Mouse (Mus musculus): Measurements from ENCODE around the gene Ambra1. TPM values are rescaled to one million over a fixed set of nuclear protein-coding genes. Genes with fewer than 3 reads are reported as not detected.

The Ambra1 gene
- polyA plus RNA-seq, 1 experiment from 2014 or later, result 15.0 TPM

DNA sequence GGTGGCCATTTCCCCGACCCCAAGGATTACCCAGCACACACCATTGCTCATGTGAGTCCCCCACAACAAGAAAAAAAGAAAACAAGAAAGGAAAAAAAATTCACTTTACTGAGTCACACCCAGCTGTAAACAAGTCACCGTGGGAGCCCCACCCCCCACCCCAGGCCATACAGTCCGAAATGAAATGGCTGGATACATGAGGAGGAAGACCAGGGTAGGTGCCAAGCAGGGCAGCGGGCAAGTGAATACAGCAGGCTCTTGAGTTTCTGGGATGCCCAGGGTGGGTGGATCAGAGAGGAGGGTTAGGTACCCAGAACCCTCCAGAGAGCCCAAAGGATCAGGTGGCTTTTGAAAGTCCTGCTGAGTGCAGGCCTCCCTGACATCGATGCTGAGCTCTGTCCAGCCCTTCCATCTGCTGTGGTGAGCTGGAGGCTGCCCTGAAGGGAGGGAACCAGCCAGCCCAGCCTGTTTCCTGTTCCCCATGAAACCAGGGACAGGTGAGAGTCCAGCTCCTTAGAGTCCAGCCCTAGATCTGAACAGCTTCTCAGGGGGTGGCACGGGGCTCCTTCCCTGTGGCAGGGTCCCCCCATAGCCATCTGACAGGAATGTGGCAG, 202.9 kb downstream of the Ambra1 start:
- Histone ChIP-seq H3K4me1 (ENCODE audit: control insufficient read depth, insufficient read depth, low read length) (peaks cover 32% of the 10 kb centered on the region), H3K4me2 (ENCODE audit: low read depth, low read length) (peak overlapping the region; percentile 78), H3K4me3 (replicated peaks; ENCODE audit: low read length) (no peak overlapping the region), H3K27ac (ENCODE audit: low read length) (peak overlapping the region; percentile 63; the same call in 1 of the 2 replicates), H3K27me3 (ENCODE audit: control insufficient read depth, insufficient read depth, low read length) (no peaks in the 10 kb centered on the region), H3K36me3 (ENCODE audit: control insufficient read depth, insufficient read depth, low read length) (peaks cover 15% of the 10 kb centered on the region; the same call in 1 of the 2 replicates), H3K9me3 (replicated peaks; ENCODE audit: control insufficient read depth, low read length) (no peaks in the 10 kb centered on the region), H3K9ac (ENCODE audit: low read length) (0 out of 2 replicates have a peak overlapping the region, but pooled peaks have one; percentile 85)
- 22% methylated on average over 6 of the region's 6 CpGs for WGBS
- ATAC-seq (ENCODE audit: insufficient read depth, low FRiP score), result no peak

GRCm38 (mm10) chr2:91933471-91933870, 203.5 kb downstream of the Ambra1 start:
- ATAC-seq (ENCODE audit: insufficient read depth, low FRiP score), result no peak
- Histone ChIP-seq H3K4me1 (ENCODE audit: control insufficient read depth, insufficient read depth, low read length) (peaks cover 28% of the 10 kb centered on the region), H3K9ac (ENCODE audit: low read length) (no peak overlapping the region), H3K9me3 (replicated peaks; ENCODE audit: control insufficient read depth, low read length) (no peaks in the 10 kb centered on the region), H3K27me3 (ENCODE audit: control insufficient read depth, insufficient read depth, low read length) (no peaks in the 10 kb centered on the region), H3K4me2 (ENCODE audit: low read depth, low read length) (no peak overlapping the region), H3K4me3 (replicated peaks; ENCODE audit: low read length) (no peak overlapping the region), H3K27ac (ENCODE audit: low read length) (peak overlapping the region; percentile 29; the same call in 1 of the 2 replicates), H3K36me3 (ENCODE audit: control insufficient read depth, insufficient read depth, low read length) (peaks cover 15% of the 10 kb centered on the region; the same call in 1 of the 2 replicates)
- WGBS, result 48% methylated on average over 9 of the region's 9 CpGs

DNA sequence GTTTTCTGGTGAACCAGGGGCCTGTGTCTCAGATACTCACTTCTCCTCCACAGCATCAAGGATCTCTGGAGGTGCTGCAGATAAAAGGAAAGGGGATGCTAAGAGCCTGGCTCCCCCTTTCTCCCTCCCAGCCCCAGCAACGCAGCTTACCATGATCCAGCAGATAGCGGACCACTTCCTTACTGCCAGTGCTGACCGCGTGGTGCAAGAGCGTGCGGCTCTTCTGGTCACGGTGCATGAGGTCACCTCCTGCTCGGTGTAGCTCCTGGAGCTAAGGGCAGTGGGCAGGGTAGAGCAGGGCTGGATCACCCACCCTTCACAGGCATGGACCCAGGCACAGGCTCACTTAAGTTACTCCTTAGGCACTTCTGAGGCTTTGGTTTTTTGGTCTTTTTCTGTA, 204.1 kb downstream of the Ambra1 start:
- H3K9me3 ChIP-seq (replicated peaks; ENCODE audit: control insufficient read depth, low read length), result no peaks in the 10 kb centered on the region
- H3K36me3 ChIP-seq (ENCODE audit: control insufficient read depth, insufficient read depth, low read length), result peaks cover 15% of the 10 kb centered on the region; the same call in 1 of the 2 replicates
- ATAC-seq (ENCODE audit: insufficient read depth, low FRiP score), result no peak
- H3K4me3 ChIP-seq (replicated peaks; ENCODE audit: low read length), result no peak overlapping the region
- peaks cover 28% of the 10 kb centered on the region for H3K4me1 ChIP-seq (ENCODE audit: control insufficient read depth, insufficient read depth, low read length)
- no peak overlapping the region for H3K27ac ChIP-seq (ENCODE audit: low read length)
- H3K27me3 ChIP-seq (ENCODE audit: control insufficient read depth, insufficient read depth, low read length), result no peaks in the 10 kb centered on the region
- H3K4me2 ChIP-seq (ENCODE audit: low read depth, low read length), result no peak overlapping the region
- WGBS, result 40% methylated on average over 8 of the region's 8 CpGs
- no peak overlapping the region for H3K9ac ChIP-seq (ENCODE audit: low read length)

DNA sequence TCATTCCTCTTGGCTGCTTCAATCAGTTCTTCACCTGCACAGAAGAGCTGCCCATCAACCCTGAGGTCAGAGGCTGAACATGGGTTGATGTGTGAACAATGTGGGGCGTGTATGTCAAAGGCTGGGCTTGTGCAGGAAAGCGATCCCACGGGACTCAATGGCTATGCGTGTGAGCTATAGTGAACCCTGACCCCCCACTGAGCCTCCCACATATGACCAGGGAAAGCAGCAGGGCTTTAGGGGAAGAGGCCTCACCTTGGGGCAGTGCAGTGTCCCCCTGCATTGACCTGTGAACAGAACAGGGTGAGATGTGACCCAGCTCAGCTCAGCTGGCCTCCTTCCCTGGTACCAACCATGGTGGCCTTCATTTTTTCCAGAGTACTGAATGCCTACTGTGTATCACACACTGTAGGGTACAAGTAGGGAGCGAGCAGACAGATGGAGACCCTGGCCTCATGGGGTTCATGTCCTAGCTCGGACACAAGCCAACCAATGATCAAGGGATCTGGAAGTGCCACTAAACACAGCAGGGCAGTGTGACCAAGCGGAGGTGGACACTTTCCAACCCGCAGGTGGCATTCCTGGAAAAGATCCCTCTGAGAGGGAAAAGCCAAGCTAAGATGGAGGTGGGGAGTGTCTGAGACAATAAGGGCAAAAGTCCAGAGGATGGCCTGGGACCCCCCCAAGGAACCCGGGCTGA, 205.0 kb downstream of the Ambra1 start:
- Histone ChIP-seq H3K4me1 (ENCODE audit: control insufficient read depth, insufficient read depth, low read length) (peaks cover 25% of the 10 kb centered on the region), H3K9me3 (replicated peaks; ENCODE audit: control insufficient read depth, low read length) (no peaks in the 10 kb centered on the region), H3K27me3 (ENCODE audit: control insufficient read depth, insufficient read depth, low read length) (no peaks in the 10 kb centered on the region), H3K27ac (ENCODE audit: low read length) (no peak overlapping the region), H3K36me3 (ENCODE audit: control insufficient read depth, insufficient read depth, low read length) (peaks cover 21% of the 10 kb centered on the region; the same call in 1 of the 2 replicates), H3K9ac (ENCODE audit: low read length) (no peak overlapping the region), H3K4me3 (replicated peaks; ENCODE audit: low read length) (no peak overlapping the region), H3K4me2 (ENCODE audit: low read depth, low read length) (no peak overlapping the region)
- no peak for ATAC-seq (ENCODE audit: insufficient read depth, low FRiP score)
- WGBS, result 84% methylated on average over 9 of the region's 9 CpGs

DNA sequence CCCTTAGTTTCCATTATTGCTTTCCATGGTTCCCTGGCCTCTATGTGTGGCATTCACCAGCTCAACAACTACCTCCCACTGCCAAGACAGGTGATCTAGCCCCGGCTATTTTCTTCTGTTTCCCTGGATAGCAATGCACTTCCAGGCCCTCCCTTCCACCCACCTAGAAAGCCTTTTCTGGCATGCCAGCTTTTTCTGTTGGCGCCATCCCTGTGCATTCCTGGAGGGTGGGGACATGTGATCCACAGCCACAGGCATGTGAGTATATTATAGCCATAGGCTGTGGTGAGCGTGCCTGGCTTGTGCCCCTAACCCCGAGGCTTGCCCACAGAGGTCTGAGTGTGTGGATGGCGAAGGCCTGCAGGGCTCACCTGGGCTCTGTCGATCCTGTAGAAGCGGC, 206.2 kb downstream of the Ambra1 start:
- ATAC-seq (ENCODE audit: insufficient read depth, low FRiP score), result no peak
- no peaks in the 10 kb centered on the region for H3K27me3 ChIP-seq (ENCODE audit: control insufficient read depth, insufficient read depth, low read length)
- H3K9me3 ChIP-seq (replicated peaks; ENCODE audit: control insufficient read depth, low read length), result no peaks in the 10 kb centered on the region
- no peak overlapping the region for H3K4me2 ChIP-seq (ENCODE audit: low read depth, low read length)
- H3K36me3 ChIP-seq (ENCODE audit: control insufficient read depth, insufficient read depth, low read length), result peaks cover 23% of the 10 kb centered on the region; the same call in 1 of the 2 replicates
- peaks cover 17% of the 10 kb centered on the region for H3K4me1 ChIP-seq (ENCODE audit: control insufficient read depth, insufficient read depth, low read length)
- no peak overlapping the region for H3K4me3 ChIP-seq (replicated peaks; ENCODE audit: low read length)
- WGBS, result 92% methylated on average over 7 of the region's 7 CpGs
- H3K9ac ChIP-seq (ENCODE audit: low read length), result no peak overlapping the region
- H3K27ac ChIP-seq (ENCODE audit: low read length), result no peak overlapping the region

DNA sequence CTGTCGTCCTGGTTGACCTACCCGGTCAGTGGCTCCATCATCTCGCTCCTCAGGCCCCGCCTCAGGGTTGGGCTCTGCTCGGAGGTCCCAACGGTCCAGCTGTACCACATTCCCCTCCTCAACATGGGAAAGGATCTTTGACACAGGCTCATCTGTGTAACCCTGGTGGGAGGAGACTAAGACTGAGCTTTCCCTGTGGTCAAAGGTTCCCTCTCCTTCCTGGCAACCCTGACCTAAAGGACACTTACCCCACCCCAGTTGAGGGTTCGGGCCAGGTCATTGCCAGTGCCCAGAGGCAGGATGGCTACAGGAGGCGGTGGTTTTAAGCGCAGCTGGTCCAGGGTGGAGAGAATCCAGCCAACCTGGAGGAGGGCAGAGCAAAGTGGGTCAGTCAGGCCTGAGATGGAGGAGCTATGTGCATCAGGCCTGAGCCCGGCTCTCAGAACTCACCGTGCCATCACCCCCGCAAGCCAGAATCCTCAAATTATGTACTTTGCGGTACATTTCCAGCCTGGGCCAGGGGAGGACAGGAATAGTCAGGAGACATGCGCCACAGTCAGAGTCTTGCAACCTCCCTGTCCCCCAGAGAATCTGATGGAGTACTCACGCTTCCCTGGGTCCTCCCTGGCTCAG, 209.5 kb downstream of the Ambra1 start:
- WGBS, result 82% methylated on average over 15 of the region's 15 CpGs
- H3K36me3 ChIP-seq (ENCODE audit: control insufficient read depth, insufficient read depth, low read length), result peaks cover 21% of the 10 kb centered on the region; the same call in 1 of the 2 replicates

GRCm38 (mm10) chr2:91942356-91942755, 212.4 kb downstream of the Ambra1 start:
- no peak for ATAC-seq (ENCODE audit: insufficient read depth, low FRiP score)
- H3K9ac ChIP-seq (ENCODE audit: low read length), result no peak overlapping the region
- 73% methylated on average over 6 of the region's 6 CpGs for WGBS

More for the DNA sequence above, 209.5 kb downstream of the Ambra1 start:
- no peak overlapping the region for H3K9ac ChIP-seq (ENCODE audit: low read length)
- no peak overlapping the region for H3K27ac ChIP-seq (ENCODE audit: low read length)
- no peak for ATAC-seq (ENCODE audit: insufficient read depth, low FRiP score)
- H3K4me3 ChIP-seq (replicated peaks; ENCODE audit: low read length), result no peak overlapping the region
- no peaks in the 10 kb centered on the region for H3K27me3 ChIP-seq (ENCODE audit: control insufficient read depth, insufficient read depth, low read length)
- peaks cover 5% of the 10 kb centered on the region; the same call in 1 of the 2 replicates for H3K4me1 ChIP-seq (ENCODE audit: control insufficient read depth, insufficient read depth, low read length)
- H3K4me2 ChIP-seq (ENCODE audit: low read depth, low read length), result no peak overlapping the region
- H3K9me3 ChIP-seq (replicated peaks; ENCODE audit: control insufficient read depth, low read length), result no peaks in the 10 kb centered on the region

GRCm38 (mm10) chr2:91944170-91944950, 214.4 kb downstream of the Ambra1 start:
- Histone ChIP-seq H3K27ac (ENCODE audit: low read length) (no peak overlapping the region), H3K4me3 (replicated peaks; ENCODE audit: low read length) (no peak overlapping the region), H3K36me3 (ENCODE audit: control insufficient read depth, insufficient read depth, low read length) (peaks cover 8% of the 10 kb centered on the region; the same call in 1 of the 2 replicates), H3K9me3 (replicated peaks; ENCODE audit: control insufficient read depth, low read length) (no peaks in the 10 kb centered on the region), H3K27me3 (ENCODE audit: control insufficient read depth, insufficient read depth, low read length) (no peaks in the 10 kb centered on the region), H3K9ac (ENCODE audit: low read length) (no peak overlapping the region), H3K4me1 (ENCODE audit: control insufficient read depth, insufficient read depth, low read length) (peaks cover 39% of the 10 kb centered on the region), H3K4me2 (ENCODE audit: low read depth, low read length) (no peak overlapping the region)
- WGBS, result 42% methylated on average over 13 of the region's 13 CpGs
- peak; percentile 53; the same call in 1 of the 2 replicates for ATAC-seq (ENCODE audit: insufficient read depth, low FRiP score)

More at GRCm38 (mm10) chr2:91942356-91942755, 212.4 kb downstream of the Ambra1 start:
- Histone ChIP-seq H3K27ac (ENCODE audit: low read length) (no peak overlapping the region), H3K36me3 (ENCODE audit: control insufficient read depth, insufficient read depth, low read length) (peaks cover 9% of the 10 kb centered on the region; the same call in 1 of the 2 replicates), H3K4me2 (ENCODE audit: low read depth, low read length) (no peak overlapping the region), H3K4me1 (ENCODE audit: control insufficient read depth, insufficient read depth, low read length) (peaks cover 19% of the 10 kb centered on the region), H3K27me3 (ENCODE audit: control insufficient read depth, insufficient read depth, low read length) (no peaks in the 10 kb centered on the region), H3K9me3 (replicated peaks; ENCODE audit: control insufficient read depth, low read length) (no peaks in the 10 kb centered on the region), H3K4me3 (replicated peaks; ENCODE audit: low read length) (no peak overlapping the region)

Measured in stomach, embryonic 16.5 days (tissue).